Mouse (Mus musculus): Measurements from ENCODE around the gene Strada.

- TF ChIP-seq CTCF (conservative IDR thresholded peaks at IDR 0.05; ENCODE audit: low read length) (no peak), POU5F1 (IDR thresholded peaks at IDR 0.05; ENCODE audit: borderline replicate concordance, low read length) (no peak), NANOG (IDR thresholded peaks at IDR 0.05; ENCODE audit: borderline replicate concordance, low read length) (no peak)
Observed at GRCm38 (mm10) chr11:106132516-106132915, 69.5 kb downstream of the Strada start.

Data from E14TG2a.4 (cell line).